Mouse (Mus musculus) liver, adult 2 months (tissue): ENCODE results near the gene Zbed5.

Experiments used
- CTCF ChIP-seq: fragments of 200-500 bp; IDR thresholded peaks from 2 replicates; pipeline ENCODE4 v1.5.1; 2011; ENCODE audit warnings: low read depth, low read length, control low read depth
- POLR2A ChIP-seq: fragments of 200-500 bp; IDR thresholded peaks from 2 replicates; pipeline ENCODE4 v1.6.1; 2011; ENCODE audit warnings: low read length, control low read depth; ENCODE audit not compliant: insufficient read depth; ENCODE audit errors: extremely low read depth

DNA sequence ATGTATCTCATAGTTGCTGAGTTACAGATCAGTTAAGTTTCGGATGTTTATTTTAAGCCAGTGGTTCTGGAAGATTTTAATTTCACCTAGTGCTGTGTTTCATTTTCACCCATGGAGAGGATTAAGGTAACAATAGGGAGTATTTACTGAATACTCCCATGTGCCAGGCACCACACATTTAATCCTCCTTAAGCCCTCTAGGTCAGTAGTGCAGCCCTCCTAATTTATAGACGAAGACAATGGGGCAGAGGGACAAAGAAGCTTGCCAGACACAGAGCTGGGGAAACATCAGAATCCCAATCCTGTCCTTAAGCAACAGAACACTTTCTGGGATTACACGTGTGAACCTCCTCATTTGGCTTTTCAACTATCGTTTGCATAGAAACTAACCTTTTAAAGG is 41.4 kb downstream of the Zbed5 start:
- no peak for TF ChIP-seq CTCF
- no peak for TF ChIP-seq POLR2A
